Mouse (Mus musculus) 416B (cell line): ENCODE measurements around the gene Atg2b.
A peak's percentile ranks its signal among the peaks of the same experiment; 100 is the strongest.

Experiments used
- DNase-seq: peaks from one replicate; pipeline ENCODE4 v3.0.0; 2011; ENCODE audit warnings: low read depth

The Atg2b gene

DNA sequence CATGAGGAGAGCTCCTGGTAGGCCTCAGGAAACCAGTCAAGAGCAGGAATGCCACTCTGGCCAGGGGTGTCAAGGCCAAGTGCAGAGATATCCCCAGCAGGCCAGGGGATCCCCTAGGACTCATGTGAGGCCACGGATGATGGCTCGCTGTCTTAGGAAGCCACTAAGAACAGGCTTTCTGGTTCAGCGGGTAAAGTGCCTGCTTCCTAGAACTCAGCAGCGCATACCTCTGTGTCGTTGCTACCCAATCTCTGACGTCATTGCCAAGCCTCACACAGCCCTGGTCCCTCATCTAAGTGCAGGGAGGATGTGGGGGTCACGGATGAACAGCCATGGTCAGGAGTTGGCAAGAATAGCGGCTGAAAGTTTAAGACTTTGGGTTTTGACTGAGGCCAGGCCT, 87.9 kb downstream of the Atg2b start:
- no peak for DNase-seq

DNA sequence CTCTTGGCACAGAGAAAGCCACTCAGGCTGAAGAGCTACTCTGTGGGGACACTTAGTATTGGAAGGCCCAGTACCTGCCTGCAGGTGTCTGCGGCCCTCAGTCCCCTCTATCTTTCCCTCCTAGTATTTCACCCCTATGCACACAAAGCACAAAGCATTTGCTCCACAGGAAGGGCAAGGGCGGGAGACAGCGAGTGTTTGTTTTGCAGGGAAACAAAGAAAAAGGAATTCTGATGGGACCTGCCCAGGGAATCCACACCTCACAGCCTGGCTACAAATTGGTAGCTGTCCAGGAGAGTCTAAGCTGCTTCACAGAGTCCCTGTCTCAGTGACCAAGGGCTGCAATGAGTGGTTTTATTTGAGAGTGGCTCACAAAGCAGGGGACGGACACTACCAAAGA, 91.5 kb downstream of the Atg2b start:
- no peak for DNase-seq

DNA sequence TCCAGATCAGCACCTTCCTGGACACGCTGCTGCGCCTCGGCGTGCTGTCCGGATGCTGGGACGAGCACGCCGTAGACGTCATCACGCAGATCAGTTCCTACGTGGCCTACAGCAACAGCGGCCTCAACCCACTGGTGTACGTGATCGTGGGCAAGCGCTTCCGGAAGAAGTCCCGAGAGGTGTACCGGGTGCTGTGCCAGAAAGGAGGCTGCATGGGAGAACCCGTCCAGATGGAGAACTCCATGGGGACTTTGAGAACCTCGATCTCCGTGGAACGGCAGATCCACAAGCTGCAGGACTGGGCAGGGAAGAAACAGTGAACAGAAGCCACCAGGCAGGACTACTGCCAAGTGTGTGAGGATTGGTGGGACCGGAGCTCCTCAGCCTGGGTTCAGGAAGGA, 92.7 kb downstream of the Atg2b start:
- DNase-seq: no peak

DNA sequence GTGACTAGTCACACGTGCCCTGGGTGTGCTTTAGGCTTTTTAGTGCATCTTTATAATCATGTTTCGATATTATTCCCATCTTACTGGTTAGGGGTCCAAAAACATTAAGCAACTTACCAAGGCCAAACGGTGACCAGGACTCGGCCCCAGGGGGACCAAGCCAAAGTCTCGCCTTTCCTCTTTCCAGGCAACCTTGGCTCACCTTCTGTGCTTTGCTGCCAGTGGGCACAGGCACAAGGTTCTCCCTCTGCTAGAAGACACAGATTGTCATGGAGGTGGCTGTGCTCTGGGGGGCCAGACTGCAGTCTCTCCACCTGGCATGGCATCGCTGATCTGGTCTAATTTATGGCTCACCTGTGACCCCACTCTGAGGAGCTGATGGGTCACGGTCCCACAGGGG, 94.2 kb downstream of the Atg2b start:
- DNase-seq: no peak

DNA sequence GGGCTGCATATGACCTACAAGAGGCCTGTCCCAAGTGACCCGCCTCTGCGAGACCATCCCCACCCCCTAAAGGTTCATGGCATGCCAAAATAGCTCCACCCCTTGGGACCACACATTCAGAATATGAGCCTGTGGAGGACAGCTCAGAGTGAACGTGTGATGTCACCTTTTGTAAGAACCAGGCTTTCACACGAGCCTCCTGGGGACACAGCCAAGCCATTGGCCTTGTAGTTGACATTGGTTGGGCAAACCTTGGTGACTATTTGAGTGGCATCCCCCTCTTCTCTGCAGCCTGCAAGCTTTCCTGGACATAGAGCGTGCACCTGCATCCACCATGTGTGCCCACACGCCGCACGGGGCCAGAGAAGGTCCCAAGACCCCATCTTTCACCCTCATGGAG, 97.5 kb downstream of the Atg2b start:
- no peak for DNase-seq

DNA sequence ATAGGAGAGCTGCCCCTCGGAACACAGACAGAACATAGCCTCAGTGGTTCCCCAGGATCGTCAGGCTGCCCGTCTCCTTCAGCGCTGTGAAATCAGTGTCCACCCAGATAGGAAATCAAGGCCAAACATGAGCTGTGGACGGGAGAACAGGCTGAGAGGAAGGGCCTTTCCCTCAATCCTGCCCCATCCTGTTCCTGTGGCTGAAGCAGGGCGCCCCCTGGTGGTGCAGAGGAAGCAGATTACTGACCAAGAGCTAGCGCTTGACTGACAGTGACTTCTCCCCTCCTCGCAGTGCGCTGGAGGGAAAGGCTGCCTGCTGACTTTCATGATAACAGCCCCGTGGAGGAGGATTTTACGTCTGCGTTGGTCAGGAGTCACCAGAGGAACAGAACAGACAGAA, 100.2 kb downstream of the Atg2b start:
- peak; percentile 1 for DNase-seq

DNA sequence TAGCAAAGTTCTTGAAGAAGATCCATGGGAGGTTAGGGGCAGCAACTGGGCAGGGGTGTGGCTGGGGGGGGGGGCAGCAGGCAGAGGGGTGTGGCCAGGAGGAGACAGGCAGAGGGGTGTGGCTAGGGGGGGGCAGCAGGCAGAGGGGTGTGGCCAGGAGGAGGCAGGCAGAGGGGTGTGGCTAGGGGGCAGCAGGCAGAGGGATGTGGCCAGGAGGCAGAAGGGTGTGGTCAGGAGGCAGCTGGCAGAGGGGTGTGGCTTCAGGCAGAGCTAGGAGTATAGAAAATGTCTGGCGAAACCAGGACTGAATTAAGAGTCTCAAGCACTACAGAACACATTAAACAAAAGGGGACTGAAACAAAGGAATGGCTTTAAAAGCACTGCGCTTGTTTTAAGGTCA, 101.5 kb downstream of the Atg2b start:
- no peak for DNase-seq

DNA sequence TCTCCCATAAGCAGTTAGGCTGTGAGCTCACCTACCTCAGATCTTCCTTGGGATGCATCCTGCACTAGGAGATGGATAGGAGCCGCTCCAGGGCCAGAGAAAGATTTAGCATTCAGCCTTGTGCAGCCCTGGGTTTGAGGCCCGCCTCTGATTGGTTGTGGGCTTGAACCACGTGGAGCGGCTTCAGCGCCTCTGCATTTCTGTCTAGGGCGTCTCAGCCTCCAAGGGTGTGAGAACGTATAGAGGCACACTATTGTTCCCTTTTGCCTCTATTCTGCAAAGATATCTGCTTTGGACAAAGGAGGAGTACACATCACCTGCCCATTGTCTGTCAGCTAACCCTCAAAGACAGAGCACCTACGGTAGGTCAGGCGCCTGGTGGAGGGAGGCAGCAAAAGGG, 102.5 kb downstream of the Atg2b start:
- no peak for DNase-seq

DNA sequence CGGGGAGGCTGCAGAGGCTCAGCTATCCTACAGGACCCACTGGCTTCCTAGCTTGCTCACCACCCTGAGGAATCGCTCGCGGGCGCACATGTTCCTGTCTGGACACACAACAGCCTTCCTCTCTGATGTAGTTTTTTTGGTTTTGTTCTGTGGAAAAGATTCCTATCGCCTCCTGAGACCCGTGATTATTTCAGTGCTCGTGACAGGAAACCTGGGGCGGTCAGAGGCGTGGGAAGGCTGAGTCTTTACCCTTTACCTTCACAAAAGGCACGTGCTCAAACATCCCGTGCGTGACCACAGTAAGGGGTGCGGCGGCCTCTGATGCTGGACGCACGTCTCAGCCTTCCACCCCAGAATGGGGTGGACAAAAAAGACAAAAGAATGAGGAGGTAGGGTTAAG, 104.5 kb downstream of the Atg2b start:
- no peak for DNase-seq

DNA sequence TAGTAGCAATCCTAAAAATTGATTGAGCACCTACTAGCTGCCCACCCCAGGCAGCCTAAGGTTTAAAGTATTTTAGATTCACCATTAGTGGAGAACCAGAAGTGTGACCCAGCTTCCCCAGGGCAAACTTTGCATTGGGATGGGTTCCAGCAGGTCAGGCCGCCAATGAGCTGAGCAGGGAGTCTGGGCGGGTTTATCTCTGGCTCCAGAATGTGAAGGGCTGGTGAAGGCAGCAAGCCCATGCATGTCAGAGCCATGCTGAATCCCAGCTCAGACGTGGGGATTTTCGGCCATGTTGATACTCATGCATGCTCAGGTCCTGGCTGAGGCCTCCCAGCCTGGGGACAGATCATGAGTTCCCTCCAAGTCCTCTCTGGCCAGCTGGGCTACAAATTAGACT, 110.7 kb downstream of the Atg2b start:
- DNase-seq: no peak

DNA sequence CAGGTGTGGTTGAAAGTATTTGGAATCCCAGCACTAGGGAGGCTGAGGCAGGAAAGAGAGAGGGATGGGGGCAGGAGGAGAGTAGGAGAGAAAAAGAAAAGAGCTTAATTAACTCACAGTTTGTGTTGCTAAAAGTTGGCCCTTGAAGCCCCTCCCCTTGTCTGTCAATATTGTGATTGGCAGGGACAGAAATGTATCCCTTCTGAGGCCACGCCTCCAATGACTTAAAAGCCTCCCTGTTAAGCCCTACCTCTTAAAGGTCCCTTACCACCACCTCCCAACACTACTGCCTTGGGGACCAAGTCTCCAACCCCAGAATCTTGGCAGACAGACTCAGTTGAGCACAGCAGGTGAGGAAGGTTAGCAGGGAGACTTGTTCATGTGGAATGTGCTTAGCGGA, 112.4 kb downstream of the Atg2b start:
- DNase-seq: no peak

DNA sequence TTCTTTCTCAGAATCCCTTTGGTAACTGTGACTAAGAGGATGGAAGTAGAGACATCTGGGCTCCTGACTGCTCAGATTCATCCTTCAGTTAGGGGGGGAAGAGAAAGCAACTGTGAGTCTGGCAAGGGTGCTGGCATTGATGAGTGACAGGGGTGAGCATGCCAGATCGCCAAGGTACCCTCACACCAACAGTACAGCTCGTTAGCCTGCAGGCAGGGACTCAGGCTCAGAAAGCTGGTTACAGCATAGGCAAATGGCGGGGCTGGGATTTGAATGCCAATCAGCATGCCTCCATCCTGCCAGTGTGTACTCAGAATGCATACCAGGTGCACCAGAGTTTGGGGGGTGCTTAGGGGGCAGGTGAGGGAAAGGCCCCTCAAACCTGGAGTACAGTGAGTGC, 113.1 kb downstream of the Atg2b start:
- no peak for DNase-seq
